8 mouse cellular contexts compared by ENCODE assay signal in the genomic region with DNA sequence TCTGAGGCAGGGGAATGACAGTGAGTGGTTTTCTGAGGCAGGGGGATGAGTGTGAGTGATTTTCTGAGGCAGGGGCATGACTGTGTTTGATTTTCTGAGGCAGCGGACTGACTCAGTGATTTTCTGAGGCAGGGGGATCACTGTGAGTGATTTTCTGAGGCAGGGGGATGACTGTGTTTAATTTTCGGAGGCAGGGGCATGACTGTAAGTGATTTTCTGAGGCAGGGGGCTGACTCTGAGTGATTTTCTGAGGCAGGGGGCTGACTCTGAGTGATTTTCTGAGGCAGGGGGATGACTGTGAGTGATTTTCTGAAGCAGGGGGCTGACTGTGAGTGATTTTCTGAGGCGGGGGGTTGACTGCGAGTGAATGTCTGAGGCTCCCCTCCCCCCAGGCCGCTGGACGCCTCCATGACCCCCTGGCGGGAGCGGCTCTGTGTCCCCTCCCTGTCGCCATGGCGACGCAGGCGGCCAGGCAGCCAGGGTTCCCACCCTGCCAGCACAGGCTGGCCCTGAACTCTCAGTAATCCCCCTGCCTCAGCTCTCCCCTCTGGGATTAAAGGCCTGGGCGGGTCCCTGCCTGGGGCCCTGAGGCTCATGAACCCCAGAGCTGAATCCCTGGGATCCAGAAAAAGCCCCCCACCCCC. TPM values are rescaled to one million over a fixed set of nuclear protein-coding genes. Genes with fewer than 3 reads are reported as not detected.
A peak's percentile ranks its signal among the peaks of the same experiment; 100 is the strongest.
DNase-seq lines count a peak whose midpoint lies in the region; ATAC-seq and TF ChIP-seq lines count a peak whose summit lies in the region.
"Not testable (repeated sequence)": the region's sequence is repeated elsewhere in the genome, so short reads cannot be mapped to it uniquely, and the experiment has no call there.
"Had no signal": no experiment of that assay in that cellular context is flagged by ENCODE, and none has a peak within 500 bp of the region (broad histone marks: within the 10 kb centered on the region; RNA-seq: fewer than 3 reads in every experiment).

No protein-coding gene starts in this region.

- H3K4me1 ChIP-seq in lung, postnatal 0 days (ENCODE audit: insufficient read depth, low read depth, low read length); thymus, adult 2 months (replicated peaks; ENCODE audit: control insufficient read depth, insufficient read depth, low read length): not testable (repeated sequence)

- not testable (repeated sequence) for H3K27ac ChIP-seq in lung, postnatal 0 days (ENCODE audit: low read length); thymus, adult 2 months (ENCODE audit: control insufficient read depth, insufficient read depth, low read length)

- TF ChIP-seq EP300 in lung, postnatal 0 days (IDR thresholded peaks at IDR 0.05): not testable (repeated sequence)

- 47% methylated on average over 12 of the region's 13 CpGs for WGBS in lung, postnatal 0 days
- 63% methylated on average over 13 of the region's 13 CpGs for WGBS in thymus, adult 2 months

- H3K4me2 ChIP-seq in lung, postnatal 0 days (replicated peaks; ENCODE audit: low read depth, low read length): not testable (repeated sequence)

- H3K36me3 ChIP-seq in lung, postnatal 0 days (ENCODE audit: insufficient read depth, low read length); thymus, adult 2 months (ENCODE audit: control insufficient read depth, insufficient read depth, low read length): not testable (repeated sequence)

- TF ChIP-seq POLR2A in thymus, adult 2 months (IDR thresholded peaks at IDR 0.05; ENCODE audit: control insufficient read depth, extremely low read depth, insufficient read depth, low read length, poor library complexity): not testable (repeated sequence)

- H3K9me3 ChIP-seq in lung, postnatal 0 days (ENCODE audit: low read length): not testable (repeated sequence)

- ATAC-seq in lung, postnatal 0 days: not testable (repeated sequence)

- peak; percentile 68 to 73 for DNase-seq in adrenal gland, postnatal 36 days
- peak; percentile 86 for DNase-seq in embryo, embryonic 10.5 days (ENCODE audit: low spot score)
- DNase-seq in gastrocnemius, postnatal 4 days (ENCODE audit: low spot score in 2 of 2): peak; percentile 61 to 80
- peak; percentile 61 to 82 for DNase-seq in kidney, postnatal 36 days
- peak; percentile 12 for DNase-seq in lung, postnatal 0 days (ENCODE audit: low spot score)
- DNase-seq in retina, postnatal 7 days (ENCODE audit: low read depth, low spot score): peak; percentile 30
- DNase-seq in thymus, adult 2 months: peak; percentile 51

- TF ChIP-seq CTCF in lung, postnatal 0 days (IDR thresholded peaks at IDR 0.05); thymus, adult 2 months (IDR thresholded peaks at IDR 0.05; ENCODE audit: borderline replicate concordance, control insufficient read depth, extremely low read depth, insufficient read depth, low read length, poor library complexity): not testable (repeated sequence)

- not testable (repeated sequence) for H3K4me3 ChIP-seq in lung, postnatal 0 days (ENCODE audit: low read depth, low read length); thymus, adult 2 months (ENCODE audit: control insufficient read depth, insufficient read depth, low read length)

- H3K27me3 ChIP-seq in lung, postnatal 0 days (replicated peaks; ENCODE audit: insufficient read depth, low read length); thymus, adult 2 months (ENCODE audit: control insufficient read depth, insufficient read depth, low read length): not testable (repeated sequence)

- not testable (repeated sequence) for H3K9ac ChIP-seq in lung, postnatal 0 days (replicated peaks; ENCODE audit: low read depth)

RNA-seq across cellular contexts. Expression of a gene that starts 20.8 kb away (rescaled TPM):
- under 1 TPM; 0.17 to 0.56 TPM for total RNA-seq in adrenal gland, postnatal 36 days (2021)
- total RNA-seq in gastrocnemius, postnatal 4 days (2021): under 1 TPM; 0.10 to 0.31 TPM
- polyA plus RNA-seq in lung, postnatal 0 days (2015; fragmentation: Nextera tagmentation; extraction: Ambion mirVana): 0.10 and 0.17 TPM in 2 replicates
- polyA plus RNA-seq in thymus, adult 2 months (2012; rRNA removed): 0.06 and 0.09 TPM in 2 replicates
- total RNA-seq: granulocyte monocyte progenitor cell, adult 5-6 weeks had no signal

Comparison
In these comparisons a context has a peak if more than half of its experiments do, and no peak if none do; other contexts are left out.
1. DNase-seq: peak in every context shown above with its lines; median percentile 86 in embryo, embryonic 10.5 days; 72 in kidney, postnatal 36 days; 70 in adrenal gland, postnatal 36 days; 70 in gastrocnemius, postnatal 4 days; 51 in thymus, adult 2 months; 30 in retina, postnatal 7 days; 12 in lung, postnatal 0 days.